Mouse (Mus musculus) midbrain, embryonic 14.5 days (tissue): Measurements from ENCODE around the gene Acsm1. TPM values are rescaled to one million over a fixed set of nuclear protein-coding genes. Genes with fewer than 3 reads are reported as not detected.

Experiments
- ATAC-seq: fragments of 200-750 bp; cut with Nextera tagmentation; 2 replicates; pipeline ENCODE4 v1.8.0; 2017; ENCODE audit warnings: moderate number of reproducible peaks, moderate library complexity; ENCODE audit not compliant: low FRiP score, low TSS enrichment
- DNase-seq: peaks from one replicate; pipeline ENCODE4 v3.0.0-alpha.2; 2015
- H3K27ac ChIP-seq: fragments of 300-500 bp; sonication (generic); replicated peaks from 2 replicates; pipeline ENCODE4 v1.5.1; 2014; ENCODE audit warnings: mild to moderate bottlenecking, low read depth, low read length, moderate library complexity
- H3K27me3 ChIP-seq: fragments of 300-500 bp; sonication (generic); 2 replicates; pipeline ENCODE4 v1.6.1; 2014; ENCODE audit warnings: low read length, control low read depth, mixed read lengths; ENCODE audit not compliant: control insufficient read depth, insufficient read depth
- H3K36me3 ChIP-seq: fragments of 300-500 bp; sonication (generic); 2 replicates; pipeline ENCODE4 v1.6.1; 2014; ENCODE audit warnings: low read length, control low read depth; ENCODE audit not compliant: control insufficient read depth, insufficient read depth
- H3K4me1 ChIP-seq: fragments of 300-500 bp; sonication (generic); 2 replicates; pipeline ENCODE4 v1.6.1; 2014; ENCODE audit warnings: mild to moderate bottlenecking, antibody characterized with exemption, low read length, control low read depth; ENCODE audit not compliant: control insufficient read depth, insufficient read depth
- H3K4me2 ChIP-seq: fragments of 300-500 bp; sonication (generic); 2 replicates; pipeline ENCODE4 v1.6.1; 2014; ENCODE audit warnings: mild to moderate bottlenecking, low read length, moderate library complexity
- H3K4me3 ChIP-seq: fragments of 300-500 bp; sonication (generic); replicated peaks from 2 replicates; pipeline ENCODE4 v1.5.1; 2014; ENCODE audit warnings: low read depth, low read length
- H3K9ac ChIP-seq: fragments of 300-500 bp; sonication (generic); replicated peaks from 2 replicates; pipeline ENCODE4 v1.6.1; 2014; ENCODE audit warnings: mild to moderate bottlenecking, low read length, moderate library complexity
- H3K9me3 ChIP-seq: fragments of 300-500 bp; sonication (generic); 2 replicates; pipeline ENCODE4 v1.6.1; 2016; ENCODE audit warnings: low read length, control low read depth, mixed read lengths; ENCODE audit not compliant: control insufficient read depth
- WGBS: fragments of 180-500 bp; shearing (Covaris S2); extraction: QIAGEN DNeasy Blood & Tissue Kit; methylation state at CpG from one replicate; pipeline ENCODE4 v1.1.7; 2014; 5-methylcytosine and 5-hydroxymethylcytosine counted together
- polyA plus RNA-seq: library from polyadenylated mRNA; unstranded; fragments of >200 nt; fragmentation: Nextera tagmentation; extraction: Ambion mirVana; gene quantifications from 2 replicates; pipeline ENCODE4 v1.2.1, GENCODE M21; 2014

Acsm1 gene
- polyA plus RNA-seq, 1 experiment from 2014 or later = not detected

GRCm38 (mm10) chr7:119620157-119620556 lies 13.3 kb downstream of the Acsm1 start:
- no peak overlapping the region for H3K4me2 ChIP-seq
- no peak for ATAC-seq
- H3K9ac ChIP-seq = no peak overlapping the region

GRCm38 (mm10) chr7:119638773-119639172 lies 31.9 kb downstream of the Acsm1 start:
- Histone ChIP-seq H3K9me3 (no peaks in the 10 kb centered on the region), H3K36me3 (no peaks in the 10 kb centered on the region), H3K4me3 (no peak overlapping the region), H3K27me3 (no peaks in the 10 kb centered on the region), H3K4me2 (no peak overlapping the region), H3K9ac (no peak overlapping the region), H3K27ac (no peak overlapping the region), H3K4me1 (no peaks in the 10 kb centered on the region)
- ATAC-seq (no peak), DNase-seq (no peak)

More at GRCm38 (mm10) chr7:119620157-119620556, 13.3 kb downstream of the Acsm1 start:
- H3K27ac ChIP-seq = no peak overlapping the region
- H3K36me3 ChIP-seq = no peaks in the 10 kb centered on the region
- H3K9me3 ChIP-seq = no peaks in the 10 kb centered on the region
- no peaks in the 10 kb centered on the region for H3K4me1 ChIP-seq
- H3K27me3 ChIP-seq = no peaks in the 10 kb centered on the region
- H3K4me3 ChIP-seq = no peak overlapping the region
- no peak for DNase-seq

DNA sequence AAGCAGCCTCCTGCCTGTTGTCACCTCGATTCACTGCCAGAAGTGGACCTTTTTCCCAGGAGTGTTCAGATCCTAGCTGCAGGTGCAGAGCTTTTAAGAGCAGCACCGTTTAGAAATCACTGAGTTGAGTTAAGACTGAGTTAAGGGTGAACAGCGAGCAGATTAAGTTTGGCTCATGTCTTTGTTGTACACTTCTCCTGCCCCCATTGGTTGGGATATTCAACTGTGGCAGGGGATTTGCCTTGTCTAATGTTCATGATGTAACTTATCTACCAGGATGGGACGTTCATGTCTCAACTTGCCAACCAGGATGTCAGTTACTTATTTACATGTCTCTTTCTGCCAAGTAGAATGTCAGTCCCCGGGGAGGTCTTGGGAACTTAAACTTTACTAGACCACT lies 35.5 kb downstream of the Acsm1 start:
- H3K4me1 ChIP-seq = no peaks in the 10 kb centered on the region
- H3K4me2 ChIP-seq = no peak overlapping the region
- H3K9me3 ChIP-seq = no peaks in the 10 kb centered on the region
- 77% methylated on average over 5 of the region's 5 CpGs for WGBS
- no peaks in the 10 kb centered on the region for H3K27me3 ChIP-seq
- no peak for ATAC-seq
- no peak overlapping the region for H3K27ac ChIP-seq
- H3K9ac ChIP-seq = no peak overlapping the region
- no peak overlapping the region for H3K4me3 ChIP-seq
- H3K36me3 ChIP-seq = no peaks in the 10 kb centered on the region
- no peak for DNase-seq

DNA sequence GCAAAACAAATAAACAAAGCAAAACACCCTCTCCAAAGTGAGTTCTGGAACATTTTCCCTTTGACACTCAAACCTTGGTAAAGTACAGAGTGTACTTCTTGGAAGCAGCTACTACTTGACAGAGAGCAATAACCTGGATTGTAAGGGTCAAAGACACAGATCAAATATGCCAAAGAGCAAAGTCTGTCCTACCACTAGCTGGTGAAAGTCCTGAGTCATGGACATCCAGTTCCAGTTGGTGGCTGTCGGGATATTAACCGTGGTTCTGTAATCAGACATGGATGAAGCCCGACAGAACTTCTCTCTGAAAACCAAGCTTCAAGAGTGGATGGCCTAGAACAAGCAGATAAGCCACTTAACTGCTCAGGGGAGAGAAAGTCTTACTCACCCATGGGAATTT lies 61.1 kb downstream of the Acsm1 start:
- no peaks in the 10 kb centered on the region for H3K36me3 ChIP-seq
- H3K9ac ChIP-seq = no peak overlapping the region
- DNase-seq (no peak), ATAC-seq (no peak)
- H3K4me2 ChIP-seq = no peak overlapping the region
- H3K4me3 ChIP-seq = no peak overlapping the region
- H3K27me3 ChIP-seq = no peaks in the 10 kb centered on the region
- WGBS = 90% methylated on average over 3 of the region's 3 CpGs
- no peak overlapping the region for H3K27ac ChIP-seq
- no peaks in the 10 kb centered on the region for H3K4me1 ChIP-seq
- no peaks in the 10 kb centered on the region for H3K9me3 ChIP-seq

GRCm38 (mm10) chr7:119670395-119670794 lies 63.6 kb downstream of the Acsm1 start:
- Histone ChIP-seq H3K36me3 (no peaks in the 10 kb centered on the region), H3K27ac (no peak overlapping the region), H3K27me3 (no peaks in the 10 kb centered on the region), H3K9ac (no peak overlapping the region), H3K4me3 (no peak overlapping the region), H3K4me1 (no peaks in the 10 kb centered on the region), H3K4me2 (no peak overlapping the region), H3K9me3 (no peaks in the 10 kb centered on the region)
- ATAC-seq = no peak
- WGBS = 84% methylated on average over 5 of the region's 5 CpGs
- DNase-seq = no peak

GRCm38 (mm10) chr7:119670925-119671324 lies 64.1 kb downstream of the Acsm1 start:
- H3K4me2 ChIP-seq = no peak overlapping the region
- H3K9me3 ChIP-seq = no peaks in the 10 kb centered on the region
- WGBS = 45% methylated on average over 6 of the region's 6 CpGs
- no peak for ATAC-seq
- H3K27me3 ChIP-seq = no peaks in the 10 kb centered on the region
- no peak overlapping the region for H3K4me3 ChIP-seq
- H3K9ac ChIP-seq = no peak overlapping the region
- no peak overlapping the region for H3K27ac ChIP-seq
- no peaks in the 10 kb centered on the region for H3K36me3 ChIP-seq
- DNase-seq = peak; percentile 10
- H3K4me1 ChIP-seq = no peaks in the 10 kb centered on the region

DNA sequence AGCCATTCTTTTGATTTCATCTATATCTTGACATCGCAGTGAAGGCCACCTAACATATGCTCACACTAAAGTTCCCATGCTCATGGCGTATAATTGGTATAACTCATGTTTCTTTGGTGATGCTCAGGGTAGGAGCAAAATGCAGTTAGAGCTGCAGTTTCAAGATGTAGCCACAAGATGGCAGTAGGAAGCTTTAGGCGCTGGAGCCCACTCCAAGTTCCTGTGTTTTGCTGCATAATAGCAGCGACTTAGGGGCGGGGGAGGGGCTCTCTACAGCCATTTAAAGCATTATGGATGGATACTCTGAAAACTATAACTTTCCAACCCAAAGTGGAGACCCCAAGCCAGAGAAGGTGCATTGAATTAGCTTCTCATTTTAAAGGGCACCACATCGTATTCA lies 66.6 kb downstream of the Acsm1 start:
- ATAC-seq (peak; percentile 57), DNase-seq (peak; percentile 84)
- H3K27me3 ChIP-seq = no peaks in the 10 kb centered on the region
- no peak overlapping the region for H3K27ac ChIP-seq
- no peak overlapping the region for H3K4me3 ChIP-seq
- H3K4me2 ChIP-seq = no peak overlapping the region
- no peaks in the 10 kb centered on the region for H3K4me1 ChIP-seq
- WGBS = 18% methylated on average over 6 of the region's 6 CpGs
- H3K36me3 ChIP-seq = no peaks in the 10 kb centered on the region
- H3K9me3 ChIP-seq = no peaks in the 10 kb centered on the region
- H3K9ac ChIP-seq = no peak overlapping the region

- no peaks in the 10 kb centered on the region for H3K9me3 ChIP-seq
- WGBS = 79% methylated on average over 8 of the region's 8 CpGs
Observed at GRCm38 (mm10) chr7:119680107-119680506, 73.3 kb downstream of the Acsm1 start.

GRCm38 (mm10) chr7:119682699-119683098 lies 75.9 kb downstream of the Acsm1 start:
- WGBS = 78% methylated on average over 4 of the region's 4 CpGs
- Histone ChIP-seq H3K27me3 (no peaks in the 10 kb centered on the region), H3K4me1 (no peaks in the 10 kb centered on the region), H3K4me2 (no peak overlapping the region), H3K9me3 (no peaks in the 10 kb centered on the region), H3K9ac (no peak overlapping the region), H3K36me3 (no peaks in the 10 kb centered on the region), H3K4me3 (no peak overlapping the region), H3K27ac (no peak overlapping the region)
- DNase-seq (no peak), ATAC-seq (no peak)

More at GRCm38 (mm10) chr7:119680107-119680506, 73.3 kb downstream of the Acsm1 start:
- DNase-seq (no peak), ATAC-seq (no peak)
- Histone ChIP-seq H3K9ac (no peak overlapping the region), H3K27me3 (no peaks in the 10 kb centered on the region), H3K4me1 (no peaks in the 10 kb centered on the region), H3K4me3 (no peak overlapping the region), H3K4me2 (no peak overlapping the region), H3K27ac (no peak overlapping the region), H3K36me3 (no peaks in the 10 kb centered on the region)
